Mouse (Mus musculus): ENCODE results near the gene Vangl1. TPM values are rescaled to one million over a fixed set of nuclear protein-coding genes. Genes with fewer than 3 reads are reported as not detected.

The Vangl1 gene
- polyA plus RNA-seq, 2 experiments = 22.7 to 24.7 TPM

DNA sequence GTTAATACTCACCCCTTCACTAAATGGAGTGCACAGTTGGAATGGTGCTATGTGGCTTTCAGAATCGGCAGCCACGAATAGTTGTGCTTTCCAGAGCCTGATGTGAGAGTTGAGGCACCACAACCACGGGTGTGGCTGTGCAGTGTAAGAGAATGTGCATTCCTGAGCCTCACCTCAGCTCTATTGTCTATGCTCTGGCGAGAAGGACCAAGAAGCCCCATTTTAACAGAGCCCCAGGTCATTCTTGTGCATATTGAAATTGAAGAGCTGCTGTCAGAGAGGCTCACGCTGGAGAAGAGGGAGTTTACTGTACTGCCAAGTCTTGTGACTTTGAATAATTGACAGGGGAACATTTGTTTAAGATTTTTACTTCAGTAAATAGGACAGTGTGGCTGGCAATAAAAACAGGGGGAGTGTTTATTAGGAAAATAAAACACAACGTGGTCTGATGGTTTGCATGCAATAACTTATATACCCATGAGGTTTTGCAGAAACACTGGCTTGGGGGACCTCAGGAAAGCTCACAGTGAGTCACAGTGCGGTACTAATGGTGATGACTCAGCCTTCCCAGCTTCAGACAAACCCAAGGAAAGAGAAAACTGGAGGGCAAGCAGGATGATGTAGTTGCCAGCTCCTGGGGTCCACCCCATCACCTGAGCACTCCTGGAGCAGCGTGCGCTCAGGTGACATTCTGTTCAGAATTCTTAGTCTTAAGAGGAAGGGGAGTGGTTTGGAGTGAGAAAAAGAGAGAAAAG, 100.5 kb downstream of the Vangl1 start:
- WGBS = 57% methylated on average over 9 of the region's 9 CpGs
- DNase-seq (ENCODE audit: low spot score) (no peak), ATAC-seq (ENCODE audit: low FRiP score, low read depth) (no peak)
- Histone ChIP-seq H3K27me3 (ENCODE audit: control insufficient read depth, insufficient read depth, low read length) (no peaks in the 10 kb centered on the region), H3K9me3 (ENCODE audit: control insufficient read depth, low read length) (no peaks in the 10 kb centered on the region), H3K27ac (replicated peaks; ENCODE audit: low read depth, low read length) (no peak overlapping the region), H3K4me2 (replicated peaks; ENCODE audit: low read depth, low read length, severe bottlenecking) (no peak overlapping the region), H3K36me3 (ENCODE audit: control insufficient read depth, insufficient read depth, low read length) (no peaks in the 10 kb centered on the region), H3K4me1 (ENCODE audit: control insufficient read depth, insufficient read depth, low read length) (no peaks in the 10 kb centered on the region), H3K9ac (ENCODE audit: low read depth, low read length, severe bottlenecking) (no peak overlapping the region), H3K4me3 (replicated peaks; ENCODE audit: low read length) (no peak overlapping the region)
- TF ChIP-seq POLR2A (IDR thresholded peaks at IDR 0.05; ENCODE audit: borderline replicate concordance, extremely low read depth, insufficient read depth, insufficient read length) = no peak

Other genes starting within 250 kb of the Vangl1 start
- gene Nhlh2, start 194.6 kb downstream of the Vangl1 start, polyA plus RNA-seq (2012; rRNA removed) = 0.03 and 0.08 TPM in 2 replicates
- gene Nhlh2, start 194.6 kb downstream of the Vangl1 start, polyA plus RNA-seq (2014; fragmentation: Nextera tagmentation; extraction: Ambion mirVana) = not detected in 2 replicates
- gene Casq2, start 118.3 kb downstream of the Vangl1 start, polyA plus RNA-seq (2012; rRNA removed) = 62.6 and 91.2 TPM in 2 replicates
- 40.4 and 59.5 TPM in 2 replicates for gene Casq2, start 118.3 kb downstream of the Vangl1 start, polyA plus RNA-seq (2014; fragmentation: Nextera tagmentation; extraction: Ambion mirVana)